Mouse (Mus musculus): ENCODE measurements around the gene Isy1. TPM values are rescaled to one million over a fixed set of nuclear protein-coding genes. Genes with fewer than 3 reads are reported as not detected.

The Isy1 gene
- polyA plus RNA-seq (2014; fragmentation: Nextera tagmentation; extraction: Ambion mirVana): 21.1 and 21.7 TPM in 2 replicates

- under 1% methylated on average over 46 of the region's 46 CpGs for WGBS
- H3K36me3 ChIP-seq (replicated peaks; ENCODE audit: control insufficient read depth, insufficient read depth): peaks cover 47% of the 10 kb centered on the region
Observed at GRCm38 (mm10) chr6:87838551-87839197, at the start of gene Isy1. TSS of gene Isy1 (minus strand) at chr6:87838798.

GRCm38 (mm10) chr6:87887594-87888233 is 49.1 kb upstream of the Isy1 start, which contains the start of gene Copg1:
TSS of gene Copg1 (plus strand) at chr6:87887814.
- peak within 1 kb of the TSS; percentile 80 for H3K27ac ChIP-seq
- H3K4me1 ChIP-seq (replicated peaks; ENCODE audit: control insufficient read depth, insufficient read depth, low read length): peaks cover 9% of the 10 kb centered on the region
- H3K9ac ChIP-seq: peak within 1 kb of the TSS; percentile 88
- peak within 1 kb of the TSS; percentile 83 for H3K4me2 ChIP-seq (replicated peaks)
- H3K4me3 ChIP-seq (replicated peaks; ENCODE audit: low read length): peak within 1 kb of the TSS; percentile 79
- peaks cover 39% of the 10 kb centered on the region for H3K36me3 ChIP-seq (replicated peaks; ENCODE audit: control insufficient read depth, insufficient read depth)
- WGBS: under 1% methylated on average over 31 of the region's 31 CpGs
- peak; percentile 94 for ATAC-seq (ENCODE audit: low FRiP score)
- DNase-seq (ENCODE audit: low spot score): peak; percentile 100
- no peaks in the 10 kb centered on the region for H3K9me3 ChIP-seq (ENCODE audit: control insufficient read depth, low read length)
- no peaks in the 10 kb centered on the region for H3K27me3 ChIP-seq (ENCODE audit: control insufficient read depth, insufficient read depth, low read length)

More at GRCm38 (mm10) chr6:87838551-87839197, at the start of gene Isy1:
- Histone ChIP-seq H3K9me3 (ENCODE audit: control insufficient read depth, low read length) (no peaks in the 10 kb centered on the region), H3K9ac (peak within 1 kb of the TSS; percentile 83), H3K27me3 (ENCODE audit: control insufficient read depth, insufficient read depth, low read length) (no peaks in the 10 kb centered on the region), H3K27ac (peak within 1 kb of the TSS; percentile 96), H3K4me2 (replicated peaks) (peak within 1 kb of the TSS; percentile 90), H3K4me1 (replicated peaks; ENCODE audit: control insufficient read depth, insufficient read depth, low read length) (peaks cover 16% of the 10 kb centered on the region), H3K4me3 (replicated peaks; ENCODE audit: low read length) (peak within 1 kb of the TSS; percentile 68)
- ATAC-seq (ENCODE audit: low FRiP score) (peak; percentile 98), DNase-seq (ENCODE audit: low spot score) (peak; percentile 98)

- Histone ChIP-seq H3K9me3 (ENCODE audit: control insufficient read depth, low read length) (no peaks in the 10 kb centered on the region), H3K4me3 (replicated peaks; ENCODE audit: low read length) (no peak overlapping the region), H3K36me3 (replicated peaks; ENCODE audit: control insufficient read depth, insufficient read depth) (peaks cover 29% of the 10 kb centered on the region), H3K4me1 (replicated peaks; ENCODE audit: control insufficient read depth, insufficient read depth, low read length) (peaks cover 11% of the 10 kb centered on the region), H3K4me2 (replicated peaks) (no peak overlapping the region), H3K27me3 (ENCODE audit: control insufficient read depth, insufficient read depth, low read length) (no peaks in the 10 kb centered on the region), H3K27ac (no peak overlapping the region), H3K9ac (no peak overlapping the region)
- ATAC-seq (ENCODE audit: low FRiP score): no peak
- DNase-seq (ENCODE audit: low spot score): no peak
- WGBS: 97% methylated on average over 1 of the region's 1 CpGs
Observed at GRCm38 (mm10) chr6:87886721-87887120, 48.1 kb upstream of the Isy1 start.

- H3K9me3 ChIP-seq (ENCODE audit: control insufficient read depth, low read length): no peaks in the 10 kb centered on the region
- peak; percentile 25 for DNase-seq (ENCODE audit: low spot score)
- no peak for ATAC-seq (ENCODE audit: low FRiP score)
- 0 out of 2 replicates have a peak, but pooled peaks cover 3% of the 10 kb centered on the region for H3K4me1 ChIP-seq (replicated peaks; ENCODE audit: control insufficient read depth, insufficient read depth, low read length)
- H3K27ac ChIP-seq: no peak overlapping the region
- WGBS: 53% methylated on average over 4 of the region's 4 CpGs
- no peaks in the 10 kb centered on the region for H3K27me3 ChIP-seq (ENCODE audit: control insufficient read depth, insufficient read depth, low read length)
- H3K4me3 ChIP-seq (replicated peaks; ENCODE audit: low read length): no peak overlapping the region
- H3K9ac ChIP-seq: no peak overlapping the region
- H3K4me2 ChIP-seq (replicated peaks): no peak overlapping the region
- H3K36me3 ChIP-seq (replicated peaks; ENCODE audit: control insufficient read depth, insufficient read depth): no peaks in the 10 kb centered on the region
Observed at GRCm38 (mm10) chr6:87882816-87883215, 44.2 kb upstream of the Isy1 start.

GRCm38 (mm10) chr6:87882221-87882620 is 43.6 kb upstream of the Isy1 start:
- Histone ChIP-seq H3K4me3 (replicated peaks; ENCODE audit: low read length) (no peak overlapping the region), H3K27ac (no peak overlapping the region), H3K9ac (no peak overlapping the region), H3K36me3 (replicated peaks; ENCODE audit: control insufficient read depth, insufficient read depth) (no peaks in the 10 kb centered on the region), H3K9me3 (ENCODE audit: control insufficient read depth, low read length) (no peaks in the 10 kb centered on the region), H3K4me1 (replicated peaks; ENCODE audit: control insufficient read depth, insufficient read depth, low read length) (0 out of 2 replicates have a peak, but pooled peaks cover 3% of the 10 kb centered on the region), H3K4me2 (replicated peaks) (no peak overlapping the region), H3K27me3 (ENCODE audit: control insufficient read depth, insufficient read depth, low read length) (no peaks in the 10 kb centered on the region)
- ATAC-seq (ENCODE audit: low FRiP score) (no peak), DNase-seq (ENCODE audit: low spot score) (no peak)
- 79% methylated on average over 3 of the region's 3 CpGs for WGBS

- no peak overlapping the region for H3K9ac ChIP-seq
- H3K9me3 ChIP-seq (ENCODE audit: control insufficient read depth, low read length): no peaks in the 10 kb centered on the region
- H3K27ac ChIP-seq: no peak overlapping the region
- no peaks in the 10 kb centered on the region for H3K27me3 ChIP-seq (ENCODE audit: control insufficient read depth, insufficient read depth, low read length)
- DNase-seq (ENCODE audit: low spot score) (no peak), ATAC-seq (ENCODE audit: low FRiP score) (no peak)
- H3K36me3 ChIP-seq (replicated peaks; ENCODE audit: control insufficient read depth, insufficient read depth): no peaks in the 10 kb centered on the region
- H3K4me3 ChIP-seq (replicated peaks; ENCODE audit: low read length): no peak overlapping the region
- no peak overlapping the region for H3K4me2 ChIP-seq (replicated peaks)
- WGBS: 72% methylated on average over 3 of the region's 3 CpGs
- H3K4me1 ChIP-seq (replicated peaks; ENCODE audit: control insufficient read depth, insufficient read depth, low read length): 0 out of 2 replicates have a peak, but pooled peaks cover 3% of the 10 kb centered on the region
Observed at GRCm38 (mm10) chr6:87879628-87880027, 41.0 kb upstream of the Isy1 start.

- WGBS: 68% methylated on average over 4 of the region's 4 CpGs
- Histone ChIP-seq H3K9me3 (ENCODE audit: control insufficient read depth, low read length) (no peaks in the 10 kb centered on the region), H3K4me1 (replicated peaks; ENCODE audit: control insufficient read depth, insufficient read depth, low read length) (0 out of 2 replicates have a peak, but pooled peaks cover 3% of the 10 kb centered on the region), H3K4me2 (replicated peaks) (no peak overlapping the region), H3K4me3 (replicated peaks; ENCODE audit: low read length) (no peak overlapping the region), H3K9ac (no peak overlapping the region), H3K27ac (no peak overlapping the region), H3K36me3 (replicated peaks; ENCODE audit: control insufficient read depth, insufficient read depth) (no peaks in the 10 kb centered on the region), H3K27me3 (ENCODE audit: control insufficient read depth, insufficient read depth, low read length) (no peaks in the 10 kb centered on the region)
- no peak for DNase-seq (ENCODE audit: low spot score)
- no peak for ATAC-seq (ENCODE audit: low FRiP score)
Observed at GRCm38 (mm10) chr6:87879010-87879409, 40.4 kb upstream of the Isy1 start.

GRCm38 (mm10) chr6:87876068-87876643 is 37.6 kb upstream of the Isy1 start:
- 86% methylated on average over 13 of the region's 13 CpGs for WGBS
- no peak for DNase-seq (ENCODE audit: low spot score)
- no peak overlapping the region for H3K4me2 ChIP-seq (replicated peaks)
- no peaks in the 10 kb centered on the region for H3K36me3 ChIP-seq (replicated peaks; ENCODE audit: control insufficient read depth, insufficient read depth)
- no peaks in the 10 kb centered on the region for H3K9me3 ChIP-seq (ENCODE audit: control insufficient read depth, low read length)
- no peaks in the 10 kb centered on the region for H3K4me1 ChIP-seq (replicated peaks; ENCODE audit: control insufficient read depth, insufficient read depth, low read length)
- H3K9ac ChIP-seq: no peak overlapping the region
- H3K27ac ChIP-seq: no peak overlapping the region
- ATAC-seq (ENCODE audit: low FRiP score): no peak
- H3K4me3 ChIP-seq (replicated peaks; ENCODE audit: low read length): no peak overlapping the region
- no peaks in the 10 kb centered on the region for H3K27me3 ChIP-seq (ENCODE audit: control insufficient read depth, insufficient read depth, low read length)

- Histone ChIP-seq H3K4me2 (replicated peaks) (no peak overlapping the region), H3K27me3 (ENCODE audit: control insufficient read depth, insufficient read depth, low read length) (no peaks in the 10 kb centered on the region), H3K4me1 (replicated peaks; ENCODE audit: control insufficient read depth, insufficient read depth, low read length) (no peaks in the 10 kb centered on the region), H3K9me3 (ENCODE audit: control insufficient read depth, low read length) (no peaks in the 10 kb centered on the region), H3K4me3 (replicated peaks; ENCODE audit: low read length) (no peak overlapping the region), H3K9ac (no peak overlapping the region), H3K27ac (no peak overlapping the region), H3K36me3 (replicated peaks; ENCODE audit: control insufficient read depth, insufficient read depth) (no peaks in the 10 kb centered on the region)
- ATAC-seq (ENCODE audit: low FRiP score): no peak
- no peak for DNase-seq (ENCODE audit: low spot score)
- WGBS: 89% methylated on average over 7 of the region's 7 CpGs
Observed at GRCm38 (mm10) chr6:87875562-87875961, 37.0 kb upstream of the Isy1 start.

All from hindbrain, embryonic 14.5 days (tissue).